Mouse (Mus musculus) liver, embryonic 12.5 days (tissue): ENCODE measurements around the gene Ddx55. TPM values are rescaled to one million over a fixed set of nuclear protein-coding genes. Genes with fewer than 3 reads are reported as not detected.
A peak's percentile ranks its signal among the peaks of the same experiment; 100 is the strongest.

ENCODE experiments used
- ATAC-seq: fragments of 200-750 bp; cut with Nextera tagmentation; 2 replicates; pipeline ENCODE4 v1.8.0; 2017; ENCODE audit warnings: moderate number of reproducible peaks, mild to moderate bottlenecking, moderate library complexity
- H3K27ac ChIP-seq: fragments of 300-500 bp; sonication (generic); 2 replicates; pipeline ENCODE4 v1.5.1; 2016; ENCODE audit warnings: mild to moderate bottlenecking
- H3K27me3 ChIP-seq: fragments of 300-500 bp; sonication (generic); replicated peaks from 2 replicates; pipeline ENCODE4 v1.6.1; 2016; ENCODE audit warnings: mild to moderate bottlenecking, moderate library complexity
- H3K36me3 ChIP-seq: fragments of 300-500 bp; sonication (generic); 2 replicates; pipeline ENCODE4 v1.6.1; 2016; ENCODE audit warnings: mild to moderate bottlenecking, moderate library complexity
- H3K4me1 ChIP-seq: fragments of 300-500 bp; sonication (generic); 2 replicates; pipeline ENCODE4 v1.6.1; 2016
- H3K4me2 ChIP-seq: fragments of 300-500 bp; sonication (generic); 2 replicates; pipeline ENCODE4 v1.6.1; 2016; ENCODE audit warnings: mild to moderate bottlenecking, moderate library complexity
- H3K4me3 ChIP-seq: fragments of 300-500 bp; sonication (generic); 2 replicates; pipeline ENCODE4 v1.5.1; 2016; ENCODE audit warnings: mild to moderate bottlenecking, moderate library complexity
- H3K9ac ChIP-seq: fragments of 300-500 bp; sonication (generic); 2 replicates; pipeline ENCODE4 v1.6.1; 2016; ENCODE audit warnings: mild to moderate bottlenecking, moderate library complexity
- H3K9me3 ChIP-seq: fragments of 300-500 bp; sonication (generic); replicated peaks from 2 replicates; pipeline ENCODE4 v1.6.1; 2016; ENCODE audit warnings: mild to moderate bottlenecking, moderate library complexity
- WGBS: fragments of 180-500 bp; shearing (Covaris S2); methylation state at CpG from one replicate; pipeline ENCODE4 v1.1.7; 2016; ENCODE audit not compliant: insufficient replicate concordance; 5-methylcytosine and 5-hydroxymethylcytosine counted together
- polyA plus RNA-seq: library from polyadenylated mRNA; unstranded; fragments of >200 nt; fragmentation: Nextera tagmentation; extraction: Ambion mirVana; gene quantifications from 2 replicates; pipeline ENCODE4 v1.2.1, GENCODE M21; 2016

Gene Ddx55
- 11.9 and 12.4 TPM in 2 replicates for polyA plus RNA-seq

- peak within 1 kb of the TSS; percentile 85 for H3K4me2 ChIP-seq
- H3K27me3 ChIP-seq: no peaks in the 10 kb centered on the region
- H3K4me1 ChIP-seq: peaks cover 21% of the 10 kb centered on the region
- peak within 1 kb of the TSS; percentile 80 for H3K9ac ChIP-seq
- peaks cover 54% of the 10 kb centered on the region for H3K36me3 ChIP-seq
- peak within 1 kb of the TSS; percentile 91 for H3K4me3 ChIP-seq
- peak; percentile 86 for ATAC-seq
- H3K27ac ChIP-seq: peak within 1 kb of the TSS; percentile 87
- no peaks in the 10 kb centered on the region for H3K9me3 ChIP-seq
- WGBS: 2% methylated on average over 66 of the region's 66 CpGs
These were observed at the start of gene Ddx55 for GRCm38 (mm10) chr5:124552558-124553307. Gene Ddx55, plus strand, starts transcription at chr5:124552864.

- no peak overlapping the region for H3K27ac ChIP-seq
- WGBS: 61% methylated on average over 14 of the region's 14 CpGs
- H3K9ac ChIP-seq: no peak overlapping the region
- H3K4me2 ChIP-seq: no peak overlapping the region
- peaks cover 9% of the 10 kb centered on the region for H3K4me1 ChIP-seq
- peaks cover 11% of the 10 kb centered on the region; the same call in 1 of the 2 replicates for H3K36me3 ChIP-seq
- H3K27me3 ChIP-seq: 0 out of 2 replicates have a peak, but pooled peaks cover 14% of the 10 kb centered on the region
- no peak overlapping the region for H3K4me3 ChIP-seq
- H3K9me3 ChIP-seq: no peaks in the 10 kb centered on the region
- ATAC-seq: no peak
These were observed 48.9 kb upstream of the Ddx55 start for GRCm38 (mm10) chr5:124503742-124504141.

GRCm38 (mm10) chr5:124505235-124505634 is 47.4 kb upstream of the Ddx55 start:
- 84% methylated on average over 4 of the region's 4 CpGs for WGBS
- Histone ChIP-seq H3K9ac (no peak overlapping the region), H3K27me3 (0 out of 2 replicates have a peak, but pooled peaks cover 14% of the 10 kb centered on the region), H3K4me1 (no peaks in the 10 kb centered on the region), H3K4me3 (no peak overlapping the region), H3K27ac (no peak overlapping the region), H3K36me3 (peaks cover 11% of the 10 kb centered on the region; the same call in 1 of the 2 replicates), H3K9me3 (no peaks in the 10 kb centered on the region), H3K4me2 (no peak overlapping the region)
- no peak for ATAC-seq

- Histone ChIP-seq H3K9ac (no peak overlapping the region), H3K9me3 (no peaks in the 10 kb centered on the region), H3K4me3 (no peak overlapping the region), H3K4me2 (no peak overlapping the region), H3K4me1 (no peaks in the 10 kb centered on the region), H3K27ac (no peak overlapping the region), H3K27me3 (peaks cover 14% of the 10 kb centered on the region; the same call in 1 of the 2 replicates), H3K36me3 (0 out of 2 replicates have a peak, but pooled peaks cover 4% of the 10 kb centered on the region)
- WGBS: 44% methylated on average over 10 of the region's 10 CpGs
- ATAC-seq: no peak
These were observed 45.8 kb upstream of the Ddx55 start for GRCm38 (mm10) chr5:124506731-124507359.

GRCm38 (mm10) chr5:124509200-124509599 is 43.5 kb upstream of the Ddx55 start:
- peaks cover 9% of the 10 kb centered on the region; the same call in 1 of the 2 replicates for H3K27me3 ChIP-seq
- no peak overlapping the region for H3K9ac ChIP-seq
- no peak overlapping the region for H3K27ac ChIP-seq
- no peak for ATAC-seq
- WGBS: 81% methylated on average over 6 of the region's 6 CpGs
- no peaks in the 10 kb centered on the region for H3K4me1 ChIP-seq
- H3K4me2 ChIP-seq: no peak overlapping the region
- H3K36me3 ChIP-seq: no peaks in the 10 kb centered on the region
- H3K4me3 ChIP-seq: no peak overlapping the region
- H3K9me3 ChIP-seq: no peaks in the 10 kb centered on the region

GRCm38 (mm10) chr5:124509742-124510237 is 42.9 kb upstream of the Ddx55 start:
- no peaks in the 10 kb centered on the region for H3K36me3 ChIP-seq
- H3K4me3 ChIP-seq: no peak overlapping the region
- WGBS: 68% methylated on average over 12 of the region's 12 CpGs
- no peak overlapping the region for H3K9ac ChIP-seq
- H3K9me3 ChIP-seq: no peaks in the 10 kb centered on the region
- H3K4me2 ChIP-seq: no peak overlapping the region
- no peak overlapping the region for H3K27ac ChIP-seq
- H3K4me1 ChIP-seq: no peaks in the 10 kb centered on the region
- H3K27me3 ChIP-seq: peaks cover 7% of the 10 kb centered on the region; the same call in 1 of the 2 replicates
- no peak for ATAC-seq

- ATAC-seq: no peak
- H3K4me2 ChIP-seq: no peak overlapping the region
- H3K9ac ChIP-seq: no peak overlapping the region
- no peak overlapping the region for H3K27ac ChIP-seq
- peaks cover 7% of the 10 kb centered on the region; the same call in 1 of the 2 replicates for H3K27me3 ChIP-seq
- no peak overlapping the region for H3K4me3 ChIP-seq
- H3K4me1 ChIP-seq: no peaks in the 10 kb centered on the region
- no peaks in the 10 kb centered on the region for H3K36me3 ChIP-seq
- H3K9me3 ChIP-seq: no peaks in the 10 kb centered on the region
- WGBS: 68% methylated on average over 10 of the region's 10 CpGs
These were observed 42.1 kb upstream of the Ddx55 start for GRCm38 (mm10) chr5:124510536-124511050.

- 72% methylated on average over 5 of the region's 5 CpGs for WGBS
- Histone ChIP-seq H3K27me3 (no peaks in the 10 kb centered on the region; the same call in 1 of the 2 replicates), H3K36me3 (peaks cover 3% of the 10 kb centered on the region; the same call in 1 of the 2 replicates), H3K27ac (no peak overlapping the region), H3K9me3 (no peaks in the 10 kb centered on the region), H3K4me3 (no peak overlapping the region), H3K9ac (no peak overlapping the region), H3K4me1 (no peaks in the 10 kb centered on the region), H3K4me2 (no peak overlapping the region)
- no peak for ATAC-seq
These were observed 36.9 kb upstream of the Ddx55 start for GRCm38 (mm10) chr5:124515789-124516188.

- Histone ChIP-seq H3K27ac (no peak overlapping the region), H3K9me3 (no peaks in the 10 kb centered on the region), H3K36me3 (peaks cover 9% of the 10 kb centered on the region; the same call in 1 of the 2 replicates), H3K27me3 (no peaks in the 10 kb centered on the region), H3K4me3 (no peak overlapping the region), H3K9ac (no peak overlapping the region), H3K4me2 (no peak overlapping the region), H3K4me1 (no peaks in the 10 kb centered on the region)
- no peak for ATAC-seq
- WGBS: 81% methylated on average over 10 of the region's 10 CpGs
These were observed 34.0 kb upstream of the Ddx55 start for GRCm38 (mm10) chr5:124518648-124519047.

GRCm38 (mm10) chr5:124521588-124521987 is 31.1 kb upstream of the Ddx55 start:
- no peaks in the 10 kb centered on the region for H3K27me3 ChIP-seq
- 66% methylated on average over 4 of the region's 4 CpGs for WGBS
- H3K27ac ChIP-seq: no peak overlapping the region
- no peaks in the 10 kb centered on the region for H3K9me3 ChIP-seq
- no peak overlapping the region for H3K4me2 ChIP-seq
- no peak overlapping the region for H3K4me3 ChIP-seq
- no peak for ATAC-seq
- H3K9ac ChIP-seq: no peak overlapping the region
- H3K4me1 ChIP-seq: no peaks in the 10 kb centered on the region
- H3K36me3 ChIP-seq: peaks cover 10% of the 10 kb centered on the region; the same call in 1 of the 2 replicates

- Histone ChIP-seq H3K27ac (no peak overlapping the region), H3K4me2 (no peak overlapping the region), H3K36me3 (peaks cover 10% of the 10 kb centered on the region; the same call in 1 of the 2 replicates), H3K4me1 (no peaks in the 10 kb centered on the region), H3K4me3 (no peak overlapping the region), H3K9me3 (no peaks in the 10 kb centered on the region), H3K27me3 (peaks cover 1% of the 10 kb centered on the region; the same call in 1 of the 2 replicates), H3K9ac (no peak overlapping the region)
- no peak for ATAC-seq
- 89% methylated on average over 8 of the region's 8 CpGs for WGBS
These were observed 29.6 kb upstream of the Ddx55 start for GRCm38 (mm10) chr5:124523032-124523431.

GRCm38 (mm10) chr5:124524943-124525342 is 27.7 kb upstream of the Ddx55 start:
- H3K27ac ChIP-seq: no peak overlapping the region
- WGBS: 63% methylated on average over 5 of the region's 5 CpGs
- no peak overlapping the region for H3K4me3 ChIP-seq
- H3K4me1 ChIP-seq: peaks cover 15% of the 10 kb centered on the region
- H3K9me3 ChIP-seq: no peaks in the 10 kb centered on the region
- ATAC-seq: no peak
- peaks cover 20% of the 10 kb centered on the region for H3K27me3 ChIP-seq
- no peak overlapping the region for H3K9ac ChIP-seq
- H3K4me2 ChIP-seq: no peak overlapping the region
- H3K36me3 ChIP-seq: peaks cover 10% of the 10 kb centered on the region; the same call in 1 of the 2 replicates
